Mouse (Mus musculus): Measurements from ENCODE around the gene Prn.

DNA sequence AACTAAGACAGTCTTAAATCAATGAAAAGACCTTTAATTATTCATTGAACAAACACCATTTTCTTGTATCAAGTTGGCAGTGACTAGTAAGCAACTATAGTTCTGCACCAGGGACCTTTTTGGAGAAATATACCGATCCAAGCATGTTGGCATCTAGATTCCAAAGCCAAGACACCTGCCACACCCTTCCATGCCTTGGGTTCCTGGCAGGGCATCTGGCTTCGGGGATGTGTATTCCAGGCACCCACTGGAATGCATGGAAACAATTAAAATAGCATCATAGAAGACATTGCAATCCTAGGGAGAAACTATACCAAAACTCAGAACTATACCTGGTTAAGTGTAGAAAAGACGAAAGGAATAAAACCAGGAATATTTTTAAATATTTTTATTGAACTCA, 3.5 kb upstream of the Prn start:
- no peak for TF ChIP-seq CTCF (IDR thresholded peaks at IDR 0.05)
- no peak for TF ChIP-seq EP300 (IDR thresholded peaks at IDR 0.05)

Measured in lung, postnatal 0 days (tissue).